Mouse (Mus musculus): ENCODE results near the gene Gtf3c2. TPM values are rescaled to one million over a fixed set of nuclear protein-coding genes. Genes with fewer than 3 reads are reported as not detected.

Gene Gtf3c2
- polyA plus RNA-seq, 1 experiment: not detected

DNA sequence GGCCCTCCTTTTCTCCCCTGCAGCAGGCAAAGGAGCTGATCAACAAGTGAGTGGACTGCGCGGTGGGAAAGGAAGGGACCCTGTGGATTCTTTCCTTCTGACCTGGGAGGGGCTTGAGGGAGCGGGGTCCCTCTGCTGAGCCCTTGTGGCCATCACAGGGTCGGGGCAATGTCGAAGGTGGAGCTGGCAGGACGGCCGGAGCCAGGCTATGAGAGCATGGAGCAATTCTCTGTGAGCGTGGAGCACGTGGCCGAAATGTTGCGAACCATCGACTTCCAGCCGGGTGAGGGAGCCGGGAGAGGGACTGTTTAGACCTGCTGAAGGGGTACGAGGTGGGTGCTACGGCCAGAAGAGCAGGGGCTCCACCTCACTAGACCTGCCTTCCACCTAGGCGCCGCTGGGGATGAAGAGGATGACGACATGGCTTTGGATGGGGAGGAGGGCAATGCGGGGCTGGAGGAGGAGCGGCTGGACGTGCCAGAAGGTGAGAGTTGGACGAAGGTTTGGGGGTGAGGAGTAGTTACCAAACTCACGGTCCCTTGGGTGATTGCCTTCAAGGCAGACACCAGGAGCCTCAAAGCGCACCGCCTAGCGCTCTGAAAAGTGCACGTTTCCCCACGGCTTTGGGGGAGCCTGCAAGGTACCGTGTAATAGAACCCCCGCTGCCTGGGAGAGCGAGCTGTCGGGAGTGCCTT is 43.1 kb downstream of the Gtf3c2 start:
- Histone ChIP-seq H3K4me3 (ENCODE audit: insufficient read depth, low read depth, low read length) (no peak overlapping the region), H3K27ac (ENCODE audit: insufficient read depth, low read depth, low read length) (no peak overlapping the region), H3K4me1 (ENCODE audit: control insufficient read depth, insufficient read depth, low read length) (peaks cover 23% of the 10 kb centered on the region)
- no peak for TF ChIP-seq CTCF (IDR thresholded peaks at IDR 0.05; ENCODE audit: insufficient read depth, low read depth, low read length)
- no peak for TF ChIP-seq POLR2A (IDR thresholded peaks at IDR 0.05; ENCODE audit: insufficient read depth, low read depth, low read length)
- 1% methylated on average over 33 of the region's 33 CpGs for WGBS

GRCm38 (mm10) chr5:31126050-31126449 is 53.9 kb downstream of the Gtf3c2 start:
- 38% methylated on average over 5 of the region's 5 CpGs for WGBS
- H3K4me3 ChIP-seq (ENCODE audit: insufficient read depth, low read depth, low read length): no peak overlapping the region
- H3K4me1 ChIP-seq (ENCODE audit: control insufficient read depth, insufficient read depth, low read length): no peaks in the 10 kb centered on the region
- H3K27ac ChIP-seq (ENCODE audit: insufficient read depth, low read depth, low read length): no peak overlapping the region
- TF ChIP-seq CTCF (IDR thresholded peaks at IDR 0.05; ENCODE audit: insufficient read depth, low read depth, low read length) (no peak), POLR2A (IDR thresholded peaks at IDR 0.05; ENCODE audit: insufficient read depth, low read depth, low read length) (no peak)

GRCm38 (mm10) chr5:31123481-31123880 is 56.5 kb downstream of the Gtf3c2 start:
- no peak for TF ChIP-seq POLR2A (IDR thresholded peaks at IDR 0.05; ENCODE audit: insufficient read depth, low read depth, low read length)
- TF ChIP-seq CTCF (IDR thresholded peaks at IDR 0.05; ENCODE audit: insufficient read depth, low read depth, low read length): no peak
- WGBS: 43% methylated on average over 2 of the region's 2 CpGs
- H3K4me3 ChIP-seq (ENCODE audit: insufficient read depth, low read depth, low read length): no peak overlapping the region
- H3K27ac ChIP-seq (ENCODE audit: insufficient read depth, low read depth, low read length): no peak overlapping the region
- H3K4me1 ChIP-seq (ENCODE audit: control insufficient read depth, insufficient read depth, low read length): no peaks in the 10 kb centered on the region

DNA sequence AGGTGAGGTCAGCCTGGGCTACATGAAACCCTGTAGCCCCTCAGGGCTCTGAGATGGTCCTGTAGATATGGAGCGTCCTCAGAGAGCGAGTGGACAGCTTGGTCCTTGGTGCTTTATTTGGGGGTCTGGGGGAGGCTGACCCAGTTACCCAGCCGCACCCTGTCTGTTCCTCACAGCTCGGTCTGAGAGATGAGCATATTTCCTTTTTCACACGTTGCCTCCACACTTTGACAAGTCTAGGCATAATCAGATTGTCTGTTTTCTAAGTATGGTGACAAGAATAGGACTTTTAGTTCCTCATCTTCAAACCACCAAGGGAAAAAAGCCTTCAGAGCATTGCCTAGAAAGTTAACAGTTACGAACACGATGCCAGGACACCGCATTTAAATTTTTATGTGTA is 58.8 kb downstream of the Gtf3c2 start:
- WGBS: 84% methylated on average over 8 of the region's 8 CpGs
- H3K4me3 ChIP-seq (ENCODE audit: insufficient read depth, low read depth, low read length): no peak overlapping the region
- no peak for TF ChIP-seq POLR2A (IDR thresholded peaks at IDR 0.05; ENCODE audit: insufficient read depth, low read depth, low read length)
- TF ChIP-seq CTCF (IDR thresholded peaks at IDR 0.05; ENCODE audit: insufficient read depth, low read depth, low read length): no peak
- no peak overlapping the region for H3K27ac ChIP-seq (ENCODE audit: insufficient read depth, low read depth, low read length)
- no peaks in the 10 kb centered on the region for H3K4me1 ChIP-seq (ENCODE audit: control insufficient read depth, insufficient read depth, low read length)

DNA sequence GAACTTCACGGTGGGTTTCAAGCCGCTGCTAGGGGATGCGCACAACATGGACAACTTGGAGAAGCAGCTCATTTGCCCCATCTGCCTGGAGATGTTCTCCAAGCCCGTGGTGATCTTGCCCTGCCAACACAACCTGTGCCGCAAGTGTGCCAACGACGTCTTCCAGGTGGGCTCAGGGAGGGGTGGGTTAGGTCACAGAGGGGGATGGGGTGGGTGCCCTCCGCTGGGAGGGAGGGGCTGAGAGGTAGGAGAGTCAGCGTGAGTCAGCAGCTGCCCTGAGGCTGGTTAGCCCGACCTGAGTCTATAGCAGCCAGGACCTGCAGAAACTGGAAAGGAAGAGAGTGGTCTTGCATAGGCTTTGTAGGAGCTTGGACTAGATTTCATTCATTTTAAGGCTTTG is 63.0 kb downstream of the Gtf3c2 start:
- H3K4me1 ChIP-seq (ENCODE audit: control insufficient read depth, insufficient read depth, low read length): no peaks in the 10 kb centered on the region
- no peak for TF ChIP-seq POLR2A (IDR thresholded peaks at IDR 0.05; ENCODE audit: insufficient read depth, low read depth, low read length)
- TF ChIP-seq CTCF (IDR thresholded peaks at IDR 0.05; ENCODE audit: insufficient read depth, low read depth, low read length): no peak
- 35% methylated on average over 10 of the region's 10 CpGs for WGBS
- no peak overlapping the region for H3K4me3 ChIP-seq (ENCODE audit: insufficient read depth, low read depth, low read length)
- no peak overlapping the region for H3K27ac ChIP-seq (ENCODE audit: insufficient read depth, low read depth, low read length)

- Histone ChIP-seq H3K4me1 (ENCODE audit: control insufficient read depth, insufficient read depth, low read length) (no peaks in the 10 kb centered on the region), H3K27ac (ENCODE audit: insufficient read depth, low read depth, low read length) (no peak within 1 kb of the TSS), H3K4me3 (ENCODE audit: insufficient read depth, low read depth, low read length) (no peak within 1 kb of the TSS)
- 50% methylated on average over 3 of the region's 3 CpGs for WGBS
- no peak for TF ChIP-seq CTCF (IDR thresholded peaks at IDR 0.05; ENCODE audit: insufficient read depth, low read depth, low read length)
- TF ChIP-seq POLR2A (IDR thresholded peaks at IDR 0.05; ENCODE audit: insufficient read depth, low read depth, low read length): no peak
Measured at GRCm38 (mm10) chr5:31116354-31116753, 63.6 kb downstream of the Gtf3c2 start, which contains the start of gene Trim54. Trim54 (plus strand) TSS chr5:31116712.

DNA sequence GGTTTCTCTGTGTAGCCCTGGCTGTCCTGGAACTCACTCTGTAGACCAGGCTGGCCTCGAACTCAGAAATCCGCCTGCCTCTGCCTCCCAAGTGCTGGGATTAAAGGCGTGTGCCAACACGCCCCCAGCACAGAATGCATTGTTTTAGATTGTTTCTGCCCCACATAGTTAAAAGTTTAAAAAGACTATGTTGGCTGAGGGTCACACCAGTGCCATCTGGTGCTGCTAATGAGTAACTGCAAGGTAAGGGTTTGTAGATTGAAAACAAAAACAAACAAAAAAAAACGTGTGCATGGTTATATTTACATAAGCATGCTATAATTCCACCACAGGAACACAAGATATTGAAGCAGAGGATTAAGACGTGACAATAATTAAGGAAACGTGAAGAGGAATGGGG is 69.2 kb downstream of the Gtf3c2 start:
- TF ChIP-seq CTCF (IDR thresholded peaks at IDR 0.05; ENCODE audit: insufficient read depth, low read depth, low read length) (no peak), POLR2A (IDR thresholded peaks at IDR 0.05; ENCODE audit: insufficient read depth, low read depth, low read length) (no peak)
- 27% methylated on average over 7 of the region's 7 CpGs for WGBS
- Histone ChIP-seq H3K4me1 (ENCODE audit: control insufficient read depth, insufficient read depth, low read length) (no peaks in the 10 kb centered on the region), H3K27ac (ENCODE audit: insufficient read depth, low read depth, low read length) (no peak overlapping the region), H3K4me3 (ENCODE audit: insufficient read depth, low read depth, low read length) (no peak overlapping the region)

- 95% methylated on average over 18 of the region's 18 CpGs for WGBS
- H3K4me1 ChIP-seq (ENCODE audit: control insufficient read depth, insufficient read depth, low read length): no peaks in the 10 kb centered on the region
- H3K4me3 ChIP-seq (ENCODE audit: insufficient read depth, low read depth, low read length): no peak within 1 kb of the TSS
- no peak within 1 kb of the TSS for H3K27ac ChIP-seq (ENCODE audit: insufficient read depth, low read depth, low read length)
- no peak for TF ChIP-seq CTCF (IDR thresholded peaks at IDR 0.05; ENCODE audit: insufficient read depth, low read depth, low read length)
- no peak for TF ChIP-seq POLR2A (IDR thresholded peaks at IDR 0.05; ENCODE audit: insufficient read depth, low read depth, low read length)
Measured at GRCm38 (mm10) chr5:31108000-31108490, 71.9 kb downstream of the Gtf3c2 start, which contains the start of gene Slc30a3. Slc30a3 (minus strand) TSS chr5:31108237.

Other genes starting within 250 kb of the Gtf3c2 start
- gene Cgref1, start 234.6 kb downstream of the Gtf3c2 start, polyA plus RNA-seq (2012; ENCODE audit: insufficient read depth, insufficient read length, low replicate concordance, missing spikeins): not detected in 2 replicates
- not detected in 2 replicates for gene Preb, start 219.8 kb downstream of the Gtf3c2 start, polyA plus RNA-seq (2012; ENCODE audit: insufficient read depth, insufficient read length, low replicate concordance, missing spikeins)
- gene Tcf23, start 211.5 kb downstream of the Gtf3c2 start, polyA plus RNA-seq (2012; ENCODE audit: insufficient read depth, insufficient read length, low replicate concordance, missing spikeins): not detected in 2 replicates
- gene Atraid, start 131.8 kb downstream of the Gtf3c2 start, polyA plus RNA-seq (2012; ENCODE audit: insufficient read depth, insufficient read length, low replicate concordance, missing spikeins): not detected in 2 replicates
- gene Slc5a6, start 131.2 kb downstream of the Gtf3c2 start, polyA plus RNA-seq (2012; ENCODE audit: insufficient read depth, insufficient read length, low replicate concordance, missing spikeins): not detected in 2 replicates
- gene Cad, start 125.4 kb downstream of the Gtf3c2 start, polyA plus RNA-seq (2012; ENCODE audit: insufficient read depth, insufficient read length, low replicate concordance, missing spikeins): not detected in 2 replicates
- not detected in 2 replicates for gene Dnajc5g, start 73.9 kb downstream of the Gtf3c2 start, polyA plus RNA-seq (2012; ENCODE audit: insufficient read depth, insufficient read length, low replicate concordance, missing spikeins)
- gene Slc30a3, start 71.9 kb downstream of the Gtf3c2 start, polyA plus RNA-seq (2012; ENCODE audit: insufficient read depth, insufficient read length, low replicate concordance, missing spikeins): not detected in 2 replicates
- not detected in 2 replicates for gene Trim54, start 63.4 kb downstream of the Gtf3c2 start, polyA plus RNA-seq (2012; ENCODE audit: insufficient read depth, insufficient read length, low replicate concordance, missing spikeins)
- not detected in 2 replicates for gene Ucn, start 41.3 kb downstream of the Gtf3c2 start, polyA plus RNA-seq (2012; ENCODE audit: insufficient read depth, insufficient read length, low replicate concordance, missing spikeins)
- gene Mpv17, start 25.9 kb downstream of the Gtf3c2 start, polyA plus RNA-seq (2012; ENCODE audit: insufficient read depth, insufficient read length, low replicate concordance, missing spikeins): not detected in 2 replicates
- not detected in 2 replicates for gene Gm29609, start 233 bp downstream of the Gtf3c2 start, polyA plus RNA-seq (2012; ENCODE audit: insufficient read depth, insufficient read length, low replicate concordance, missing spikeins)
- not detected in 2 replicates for gene Snx17, start 13.1 kb upstream of the Gtf3c2 start, polyA plus RNA-seq (2012; ENCODE audit: insufficient read depth, insufficient read length, low replicate concordance, missing spikeins)
- gene Eif2b4, start 13.3 kb upstream of the Gtf3c2 start, polyA plus RNA-seq (2012; ENCODE audit: insufficient read depth, insufficient read length, low replicate concordance, missing spikeins): not detected in 2 replicates
- gene Zfp513, start 22.2 kb upstream of the Gtf3c2 start, polyA plus RNA-seq (2012; ENCODE audit: insufficient read depth, insufficient read length, low replicate concordance, missing spikeins): not detected in 2 replicates
- gene Ppm1g, start 40.5 kb upstream of the Gtf3c2 start, polyA plus RNA-seq (2012; ENCODE audit: insufficient read depth, insufficient read length, low replicate concordance, missing spikeins): not detected in 2 replicates
- gene Nrbp1, start 60.7 kb upstream of the Gtf3c2 start, polyA plus RNA-seq (2012; ENCODE audit: insufficient read depth, insufficient read length, low replicate concordance, missing spikeins): 272 TPM in 1 of 2 replicates, not detected in the other
- not detected in 2 replicates for gene Gm9970, start 61.1 kb upstream of the Gtf3c2 start, polyA plus RNA-seq (2012; ENCODE audit: insufficient read depth, insufficient read length, low replicate concordance, missing spikeins)
- not detected in 2 replicates for gene Krtcap3, start 71.5 kb upstream of the Gtf3c2 start, polyA plus RNA-seq (2012; ENCODE audit: insufficient read depth, insufficient read length, low replicate concordance, missing spikeins)
- gene Ift172, start 111.0 kb upstream of the Gtf3c2 start, polyA plus RNA-seq (2012; ENCODE audit: insufficient read depth, insufficient read length, low replicate concordance, missing spikeins): not detected in 2 replicates
- gene Fndc4, start 115.9 kb upstream of the Gtf3c2 start, polyA plus RNA-seq (2012; ENCODE audit: insufficient read depth, insufficient read length, low replicate concordance, missing spikeins): not detected in 2 replicates
- gene Gckr, start 117.3 kb upstream of the Gtf3c2 start, polyA plus RNA-seq (2012; ENCODE audit: insufficient read depth, insufficient read length, low replicate concordance, missing spikeins): not detected in 2 replicates

Data from olfactory bulb, adult 2 months (tissue).